Mouse (Mus musculus) right cerebral cortex, postnatal 14 days (tissue): ENCODE data around the gene Syap1.

Experiments used
- DNase-seq: peaks from one replicate; pipeline ENCODE4 v3.0.0; 2022

Syap1 gene

DNA sequence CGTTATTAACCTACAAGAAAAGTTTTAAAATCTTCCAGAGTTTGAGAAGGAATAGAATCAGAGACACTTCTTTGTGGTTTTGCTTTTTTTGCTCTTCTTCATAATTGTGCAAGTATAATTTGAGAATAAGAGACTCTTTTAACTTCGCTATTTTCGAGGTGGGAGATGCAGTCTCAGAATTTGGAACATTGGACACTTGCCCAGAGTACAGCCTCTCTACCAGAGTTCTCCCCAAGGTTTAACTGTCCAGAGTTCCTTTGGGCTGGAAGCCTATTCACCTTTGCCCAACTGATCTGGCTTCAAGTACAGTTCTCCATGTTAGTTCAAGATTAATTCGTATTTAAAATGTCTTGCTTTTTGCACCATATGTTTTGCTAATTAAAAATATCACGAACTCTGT lies 58.5 kb downstream of the Syap1 start:
- DNase-seq = no peak

DNA sequence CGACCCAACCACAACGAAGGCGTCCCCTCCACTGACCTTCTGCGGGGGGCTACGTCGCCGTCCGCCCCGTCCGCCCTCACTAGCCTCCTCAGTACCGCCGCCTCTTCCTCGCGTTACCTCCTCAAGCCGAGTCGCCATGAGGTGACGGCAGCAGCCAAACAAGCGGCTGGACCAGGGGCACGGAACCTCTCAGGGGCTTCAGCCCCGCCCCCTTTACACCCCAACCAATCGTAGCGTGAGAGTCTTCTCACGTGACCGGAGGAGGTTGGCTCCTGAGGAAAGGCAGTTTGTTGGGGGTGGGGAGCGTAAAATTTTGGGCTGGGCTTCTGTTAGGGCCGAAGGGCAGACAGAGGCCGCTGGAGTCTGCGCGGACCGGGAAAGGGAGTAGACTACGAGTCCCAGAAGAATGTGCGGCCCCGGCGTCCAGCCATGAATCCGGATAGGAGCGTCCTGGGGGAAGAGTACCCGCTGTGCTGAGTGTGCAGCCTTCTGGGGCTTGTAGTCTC lies 59.0 kb downstream of the Syap1 start, which contains the start of gene Txlng:
TSS of gene Txlng (minus strand) at position 252 of the 506 bp plus-strand sequence.
- peak; percentile 91 for DNase-seq

DNA sequence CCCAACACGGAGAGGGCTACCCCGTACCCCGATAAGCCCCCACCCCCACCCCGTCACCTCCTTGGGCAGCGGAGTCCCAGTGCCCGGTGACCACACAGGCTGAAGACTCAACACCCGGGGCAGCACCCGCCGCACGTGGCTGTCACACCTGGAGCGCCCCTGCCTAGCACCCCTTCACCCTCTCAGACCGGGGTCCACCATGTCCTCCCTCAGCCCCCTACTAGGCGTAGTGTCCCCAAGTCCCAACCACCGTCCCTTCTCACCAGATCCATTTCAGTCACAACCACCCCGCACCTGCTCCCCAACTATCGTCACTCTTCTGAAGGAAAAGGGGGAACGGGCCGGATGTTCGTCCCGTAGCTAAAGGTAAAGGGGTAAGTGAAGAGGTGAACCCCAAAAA lies 59.5 kb downstream of the Syap1 start:
- peak; percentile 5 for DNase-seq

DNA sequence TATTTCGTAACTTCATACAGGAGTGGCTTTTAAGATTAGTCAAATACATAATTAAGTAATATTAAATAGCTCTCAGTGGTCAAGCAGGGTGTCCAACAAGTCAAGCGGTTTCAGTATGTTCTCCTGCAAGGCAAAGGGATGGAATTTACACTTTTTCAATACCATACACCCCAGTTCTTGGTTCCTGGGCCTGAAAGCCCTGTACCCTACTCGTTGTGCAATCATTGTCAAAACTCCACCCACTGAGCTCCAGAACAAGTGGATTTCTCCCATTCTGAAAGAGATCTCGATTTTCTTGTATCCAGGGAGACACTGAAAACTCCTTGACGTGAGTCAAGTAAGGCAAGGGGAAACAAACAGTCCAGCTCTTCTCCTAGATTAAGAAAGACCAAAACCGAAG lies 60.2 kb downstream of the Syap1 start:
- DNase-seq = no peak
